Mouse (Mus musculus) MEL (cell line): ENCODE data around the gene Clec3b. TPM values are rescaled to one million over a fixed set of nuclear protein-coding genes. Genes with fewer than 3 reads are reported as not detected.

Experiments used
- DNase-seq: peaks from one replicate; pipeline ENCODE4 v3.0.0; 2011; ENCODE audit warnings: low read depth, low spot score
- H3K27ac ChIP-seq: 2 replicates; pipeline ENCODE4 v1.5.1; 2012; ENCODE audit warnings: low read depth, mild to moderate bottlenecking, control low read depth, low read length, moderate library complexity; ENCODE audit not compliant: control insufficient read depth
- H3K27me3 ChIP-seq, 2 experiments: fragments of 150-350 bp in 1 of 2; sonication (generic) in 1 of 2; 2 replicates each; pipeline ENCODE4 v1.6.1; 2012; ENCODE audit warnings: low read length in 2 of 2, mild to moderate bottlenecking in 2 of 2, improper control_type of control experiment in 1 of 2, moderate library complexity in 1 of 2; ENCODE audit not compliant: insufficient read depth in 2 of 2, control insufficient read depth in 1 of 2
- H3K36me3 ChIP-seq, 2 experiments: 2 replicates each; pipeline ENCODE4 v1.6.1; 2012 to 2014; ENCODE audit warnings: low read length in 2 of 2, improper control_type of control experiment in 1 of 2, inconsistent platforms in 1 of 2, mild to moderate bottlenecking in 1 of 2; ENCODE audit not compliant: insufficient read depth in 2 of 2, control insufficient read depth in 1 of 2
- H3K4me1 ChIP-seq, 2 experiments: fragments of 150-350 bp in 1 of 2; sonication (generic) in 1 of 2; 2 replicates each; pipeline ENCODE4 v1.6.1; 2012; ENCODE audit warnings: low read length in 2 of 2, improper control_type of control experiment in 1 of 2, mild to moderate bottlenecking in 1 of 2; ENCODE audit not compliant: insufficient read depth in 2 of 2, control insufficient read depth in 1 of 2
- H3K4me3 ChIP-seq, 2 experiments: fragments of 150-350 bp in 1 of 2; sonication (generic) in 1 of 2; 2 replicates each; pipeline ENCODE4 v1.5.1; 2012; ENCODE audit warnings: low read depth in 2 of 2, low read length in 2 of 2, mild to moderate bottlenecking in 2 of 2, moderate library complexity in 2 of 2, control low read depth in 1 of 2, improper control_type of control experiment in 1 of 2; ENCODE audit not compliant: control insufficient read depth in 1 of 2, insufficient read depth in 1 of 2
- H3K79me2 ChIP-seq: 2 replicates; pipeline ENCODE4 v1.6.1; 2012; ENCODE audit warnings: mild to moderate bottlenecking, low read length, moderate library complexity; ENCODE audit not compliant: control insufficient read depth, poor library complexity, insufficient read depth
- H3K9ac ChIP-seq: 2 replicates; pipeline ENCODE4 v1.6.1; 2012; ENCODE audit warnings: low read depth, mild to moderate bottlenecking, control low read depth, low read length, moderate library complexity; ENCODE audit not compliant: control insufficient read depth, poor library complexity, severe bottlenecking
- H3K9me3 ChIP-seq: fragments of 150-350 bp; sonication (generic); replicated peaks from 2 replicates; pipeline ENCODE4 v1.6.1; 2012; ENCODE audit warnings: mild to moderate bottlenecking, low read length, improper control_type of control experiment, moderate library complexity; ENCODE audit not compliant: insufficient read depth
- CHD1 ChIP-seq: IDR thresholded peaks from 2 replicates; pipeline ENCODE4 v1.6.1; 2012; ENCODE audit warnings: low read depth, mild to moderate bottlenecking, inconsistent platforms, low read length, improper control_type of control experiment
- CHD2 ChIP-seq: IDR thresholded peaks from 2 replicates; pipeline ENCODE4 v1.6.1; 2011; ENCODE audit warnings: low read length, improper control_type of control experiment
- CTCF ChIP-seq, 3 experiments: IDR thresholded peaks in 2 of 3; conservative IDR thresholded peaks in 1 of 3; 2 replicates each; pipeline ENCODE4 v1.5.1; 2011 to 2012; ENCODE audit warnings: low read length in 3 of 3, low read depth in 2 of 3, mild to moderate bottlenecking in 2 of 3, improper control_type of control experiment in 1 of 3, inconsistent platforms in 1 of 3, mixed read lengths in 1 of 3, moderate library complexity in 1 of 3; ENCODE audit not compliant: control insufficient read depth in 1 of 3, insufficient read depth in 1 of 3, poor library complexity in 1 of 3, severe bottlenecking in 1 of 3
- EP300 ChIP-seq, 2 experiments: IDR thresholded peaks; 2 replicates each; pipeline ENCODE4 v1.6.1; 2011; ENCODE audit warnings: improper control_type of control experiment in 2 of 2, low read length in 2 of 2, low read depth in 1 of 2, mild to moderate bottlenecking in 1 of 2
- ETS1 ChIP-seq: IDR thresholded peaks from 2 replicates; pipeline ENCODE4 v1.6.1; 2012; ENCODE audit warnings: low read depth, mild to moderate bottlenecking, inconsistent platforms, low read length, improper control_type of control experiment, moderate library complexity
- GABPA ChIP-seq: IDR thresholded peaks from 2 replicates; pipeline ENCODE4 v1.6.1; 2012; ENCODE audit warnings: low read depth, mild to moderate bottlenecking, inconsistent platforms, low read length, improper control_type of control experiment, moderate library complexity
- GATA1 ChIP-seq: IDR thresholded peaks from 2 replicates; pipeline ENCODE4 v1.6.1; 2011; ENCODE audit warnings: low read depth, low read length, improper control_type of control experiment
- HCFC1 ChIP-seq: IDR thresholded peaks from 2 replicates; pipeline ENCODE4 v1.6.1; 2012; ENCODE audit warnings: low read depth, mild to moderate bottlenecking, inconsistent platforms, low read length, improper control_type of control experiment, moderate library complexity
- JUND ChIP-seq: IDR thresholded peaks from 2 replicates; pipeline ENCODE4 v1.6.1; 2011; ENCODE audit warnings: low read depth, mild to moderate bottlenecking, improper control_type of control experiment, low read length
- KAT2A ChIP-seq: conservative IDR thresholded peaks from 2 replicates; pipeline ENCODE4 v1.6.1; 2012; ENCODE audit warnings: low read depth, low read length, improper control_type of control experiment, inconsistent platforms
- MAFK ChIP-seq: IDR thresholded peaks from 2 replicates; pipeline ENCODE4 v1.6.1; 2011; ENCODE audit warnings: low read depth, mild to moderate bottlenecking, low read length, improper control_type of control experiment, borderline replicate concordance
- MAZ ChIP-seq: IDR thresholded peaks from 2 replicates; pipeline ENCODE4 v1.6.1; 2012; ENCODE audit warnings: low read depth, mild to moderate bottlenecking, inconsistent platforms, low read length, improper control_type of control experiment
- MYC ChIP-seq: IDR thresholded peaks from 2 replicates; pipeline ENCODE4 v1.6.1; 2011; ENCODE audit warnings: low read depth, mild to moderate bottlenecking, low read length, improper control_type of control experiment, moderate library complexity
- NRF1 ChIP-seq: IDR thresholded peaks from 2 replicates; pipeline ENCODE4 v1.6.1; 2014; ENCODE audit warnings: low read depth, mild to moderate bottlenecking, inconsistent platforms, low read length, improper control_type of control experiment, moderate library complexity; ENCODE audit not compliant: poor library complexity, insufficient read depth, severe bottlenecking
- POLR2AphosphoS2 ChIP-seq: IDR thresholded peaks from 2 replicates; pipeline ENCODE4 v1.6.1; 2011; ENCODE audit warnings: low read length, improper control_type of control experiment
- POLR2AphosphoS5 ChIP-seq: IDR thresholded peaks from 2 replicates; pipeline ENCODE4 v1.6.1; 2012; ENCODE audit warnings: low read depth, borderline replicate concordance, mild to moderate bottlenecking, inconsistent platforms, low read length, moderate library complexity, mixed read lengths
- RAD21 ChIP-seq: IDR thresholded peaks from 2 replicates; pipeline ENCODE4 v1.6.1; 2011; ENCODE audit warnings: mild to moderate bottlenecking, low read depth, low read length, improper control_type of control experiment
- RCOR1 ChIP-seq: IDR thresholded peaks from 2 replicates; pipeline ENCODE4 v1.6.1; 2012; ENCODE audit warnings: low read depth, mild to moderate bottlenecking, inconsistent platforms, low read length, improper control_type of control experiment
- SIN3A ChIP-seq: IDR thresholded peaks from 2 replicates; pipeline ENCODE4 v1.6.1; 2012; ENCODE audit warnings: low read length, improper control_type of control experiment, inconsistent platforms
- SMC3 ChIP-seq: IDR thresholded peaks from 2 replicates; pipeline ENCODE4 v1.6.1; 2011; ENCODE audit warnings: low read depth, low read length, improper control_type of control experiment
- TBP ChIP-seq: IDR thresholded peaks from 2 replicates; pipeline ENCODE4 v1.8.0; 2011; ENCODE audit warnings: low read depth, low read length, improper control_type of control experiment
- TCF12 ChIP-seq: IDR thresholded peaks from 2 replicates; pipeline ENCODE4 v1.6.1; 2014; ENCODE audit warnings: low read depth, mild to moderate bottlenecking, inconsistent platforms, low read length, improper control_type of control experiment, moderate library complexity
- USF2 ChIP-seq, 2 experiments: IDR thresholded peaks; 2 replicates each; pipeline ENCODE4 v1.6.1; 2011 to 2012; ENCODE audit warnings: improper control_type of control experiment in 2 of 2, low read length in 2 of 2, borderline replicate concordance in 1 of 2, inconsistent platforms in 1 of 2, low read depth in 1 of 2, mild to moderate bottlenecking in 1 of 2; ENCODE audit not compliant: insufficient read depth in 1 of 2
- ZC3H11A ChIP-seq: IDR thresholded peaks from 2 replicates; pipeline ENCODE4 v1.6.1; 2012; ENCODE audit warnings: low read depth, mild to moderate bottlenecking, inconsistent platforms, low read length, improper control_type of control experiment
- ZKSCAN1 ChIP-seq: IDR thresholded peaks from 2 replicates; pipeline ENCODE4 v1.6.1; 2012; ENCODE audit warnings: low read depth, mild to moderate bottlenecking, inconsistent platforms, low read length, improper control_type of control experiment, moderate library complexity
- ZMIZ1 ChIP-seq: IDR thresholded peaks from 2 replicates; pipeline ENCODE4 v1.6.1; 2012; ENCODE audit warnings: low read depth, mild to moderate bottlenecking, inconsistent platforms, low read length, improper control_type of control experiment, moderate library complexity
- ZNF384 ChIP-seq: IDR thresholded peaks from 2 replicates; pipeline ENCODE4 v1.6.1; 2012; ENCODE audit warnings: low read depth, mild to moderate bottlenecking, inconsistent platforms, low read length, improper control_type of control experiment
- polyA plus RNA-seq, 2 experiments: library from polyadenylated mRNA; stranded (reverse) in 1 of 2; unstranded in 1 of 2; fragments of >175 nt in 1 of 2; fragments of >200 nt in 1 of 2; gene quantifications; 2 replicates each; pipeline versions ENCODE4 v1.2.1 to v1.2.4; 2012; ENCODE audit warnings: low replicate concordance in 2 of 2, low read depth in 1 of 2; ENCODE audit not compliant: insufficient read length in 2 of 2, insufficient read depth in 1 of 2, missing spikeins in 1 of 2
- total RNA-seq: library from RNA; depleted of rRNA; stranded (reverse); fragments of 300-350 nt; gene quantifications from 2 replicates; pipeline ENCODE4 v1.2.3, GENCODE M21; 2012

The Clec3b gene
- total and polyA plus RNA-seq, 3 experiments: 0.24 TPM; not detected in 2

DNA sequence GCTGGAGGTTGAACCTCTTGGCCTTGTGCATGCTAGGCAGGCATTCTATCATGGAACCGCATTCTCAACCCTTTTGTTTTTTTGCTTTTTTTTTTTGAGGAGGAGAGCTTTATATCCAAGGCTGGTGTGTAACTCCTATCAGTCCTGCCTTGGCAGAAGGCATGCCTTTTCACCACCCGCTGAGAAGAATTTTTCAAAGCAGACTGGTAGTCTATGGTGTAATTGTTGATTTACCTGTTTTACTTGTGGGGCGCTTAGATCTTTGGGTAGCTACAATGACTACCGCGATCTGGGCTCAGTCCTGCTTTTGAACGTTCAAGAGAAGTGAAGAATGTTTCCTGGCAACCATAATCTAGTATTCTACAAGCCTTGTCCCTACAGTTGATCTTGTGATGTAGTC lies 36.8 kb upstream of the Clec3b start:
- H3K27ac ChIP-seq: no peak overlapping the region
- TF ChIP-seq CHD2 (no peak), RCOR1 (no peak), ZNF384 (no peak), KAT2A (no peak), CTCF (IDR thresholded peaks at IDR 0.05 in 2 of 3, conservative IDR thresholded peaks at IDR 0.05 in 1 of 3; ENCODE audit: control insufficient read depth in 1 of 3, insufficient read depth in 1 of 3, low read depth in 2 of 3, low read length in 3 of 3, poor library complexity in 1 of 3, severe bottlenecking in 1 of 3) (no peak), MAZ (no peak), ETS1 (no peak), SMC3 (no peak), TCF12 (no peak), USF2 (IDR thresholded peaks at IDR 0.05; ENCODE audit: borderline replicate concordance in 1 of 2, insufficient read depth in 1 of 2, low read depth in 1 of 2, low read length in 2 of 2) (no peak), POLR2AphosphoS5 (no peak), CHD1 (no peak), ZKSCAN1 (no peak), MYC (no peak), JUND (no peak), GATA1 (no peak)
- no peaks in the 10 kb centered on the region for H3K27me3 ChIP-seq
- no peaks in the 10 kb centered on the region for H3K9me3 ChIP-seq
- peak overlapping the region; percentile 93 for H3K9ac ChIP-seq
- peak overlapping the region; percentile 81 to 96 for H3K4me3 ChIP-seq
- H3K36me3 ChIP-seq: peaks cover 2 to 17% of the 10 kb centered on the region in 2 experiments; a peak in 3 of 4 replicates
- H3K4me1 ChIP-seq: peaks cover 5 to 11% of the 10 kb centered on the region in 2 experiments; a peak in 3 of 4 replicates
- H3K79me2 ChIP-seq: peaks cover 41% of the 10 kb centered on the region
- no peak for DNase-seq

DNA sequence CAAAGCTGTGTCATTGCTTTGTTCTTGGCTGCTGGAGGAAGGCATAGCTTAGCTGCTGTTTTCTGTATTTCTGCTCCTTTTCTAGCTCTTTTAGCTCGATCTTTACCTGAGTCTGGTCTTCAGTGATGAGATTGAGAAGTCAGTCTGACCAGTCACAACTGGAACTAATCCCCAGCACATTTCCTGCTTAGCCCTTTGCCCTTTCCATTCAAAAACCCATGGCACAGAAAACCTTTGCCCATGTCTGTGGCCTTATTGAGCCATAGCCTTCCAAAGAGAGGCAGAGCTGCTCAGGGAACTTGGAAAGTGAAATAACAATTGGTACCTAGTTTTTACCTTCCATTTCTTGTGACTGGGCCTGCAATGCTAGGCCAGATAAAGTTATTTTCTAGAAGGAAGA lies 35.2 kb upstream of the Clec3b start:
- Histone ChIP-seq H3K36me3 (peaks cover 4 to 17% of the 10 kb centered on the region in 2 experiments), H3K27ac (no peak overlapping the region), H3K79me2 (peaks cover 39% of the 10 kb centered on the region), H3K9me3 (no peaks in the 10 kb centered on the region), H3K9ac (no peak overlapping the region), H3K4me3 (no peak overlapping the region), H3K4me1 (peaks cover 5 to 11% of the 10 kb centered on the region in 2 experiments; a peak in 3 of 4 replicates), H3K27me3 (no peaks in the 10 kb centered on the region)
- DNase-seq: no peak
- TF ChIP-seq HCFC1 (no peak), RAD21 (no peak), JUND (no peak), CTCF (IDR thresholded peaks at IDR 0.05 in 2 of 3, conservative IDR thresholded peaks at IDR 0.05 in 1 of 3; ENCODE audit: control insufficient read depth in 1 of 3, insufficient read depth in 1 of 3, low read depth in 2 of 3, low read length in 3 of 3, poor library complexity in 1 of 3, severe bottlenecking in 1 of 3) (no peak), CHD2 (no peak), TBP (no peak), SIN3A (no peak), GABPA (no peak), EP300 (IDR thresholded peaks at IDR 0.05; ENCODE audit: low read depth in 1 of 2, low read length in 2 of 2) (no peak), MAFK (no peak), TCF12 (no peak), USF2 (IDR thresholded peaks at IDR 0.05; ENCODE audit: borderline replicate concordance in 1 of 2, insufficient read depth in 1 of 2, low read depth in 1 of 2, low read length in 2 of 2) (no peak), ZC3H11A (no peak), ZMIZ1 (no peak), NRF1 (no peak), POLR2AphosphoS2 (no peak), KAT2A (no peak), ETS1 (no peak)
